Mouse (Mus musculus): ENCODE measurements at regions not wholly inside any gene's neighbourhood (a gene's known extent, or its start where the extent isn't known, plus 50 kb on each side); places are given as distances from the start of the nearest gene placed in this dataset.

DNA sequence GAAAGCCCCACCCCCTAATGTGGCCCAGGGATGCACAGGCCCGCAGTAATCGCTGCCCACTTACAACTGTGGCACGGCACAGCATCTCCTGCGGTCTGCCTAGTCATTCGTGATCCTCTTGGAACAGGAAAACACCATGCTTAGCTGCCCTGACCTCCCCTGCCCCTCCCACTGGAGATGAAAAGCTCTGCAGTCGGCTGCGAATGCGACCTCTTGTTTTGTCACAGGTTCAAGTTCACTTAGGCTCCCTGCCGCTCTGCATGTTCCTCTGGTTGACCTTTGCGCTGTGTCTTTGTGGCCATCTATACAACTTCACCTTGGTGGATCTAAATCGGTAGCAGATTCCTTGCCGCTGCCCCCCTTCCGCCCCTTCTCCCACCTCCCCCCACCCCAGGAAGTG lies 210.8 kb downstream of the Prdm2 start:
- Histone ChIP-seq H3K4me1 (replicated peaks) (peaks cover 10% of the 10 kb centered on the region), H3K36me3 (no peaks in the 10 kb centered on the region), H3K9me3 (no peaks in the 10 kb centered on the region), H3K4me3 (no peak overlapping the region), H3K27me3 (ENCODE audit: insufficient read depth, poor library complexity, severe bottlenecking) (peaks cover 4% of the 10 kb centered on the region; the same call in 1 of the 2 replicates), H3K27ac (no peak overlapping the region)
- 38% methylated on average over 13 of the region's 13 CpGs for WGBS
- no peak for DNase-seq (ENCODE audit: low spot score)

DNA sequence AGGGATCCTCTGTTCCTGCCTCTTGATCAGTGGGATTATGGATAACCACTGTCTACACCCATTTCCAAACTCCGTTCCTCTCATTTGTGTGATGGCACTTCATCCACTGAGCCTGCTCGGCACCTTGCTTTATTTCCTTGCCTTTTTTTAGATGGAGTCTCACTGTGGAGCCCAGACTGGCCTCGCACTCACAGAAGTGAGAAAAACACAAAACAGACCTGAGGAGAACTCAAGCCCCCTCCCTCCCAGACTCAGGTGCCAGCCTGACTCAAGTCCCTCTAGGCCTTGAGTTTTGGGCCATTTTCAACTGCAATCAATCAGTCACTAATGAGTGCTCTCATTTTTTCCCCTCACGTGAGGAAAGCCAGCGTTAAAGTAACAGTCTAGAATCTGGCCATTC lies 211.3 kb downstream of the Prdm2 start:
- Histone ChIP-seq H3K9me3 (no peaks in the 10 kb centered on the region), H3K4me1 (replicated peaks) (peaks cover 10% of the 10 kb centered on the region), H3K36me3 (no peaks in the 10 kb centered on the region), H3K4me3 (no peak overlapping the region), H3K27ac (no peak overlapping the region), H3K27me3 (ENCODE audit: insufficient read depth, poor library complexity, severe bottlenecking) (peaks cover 4% of the 10 kb centered on the region; the same call in 1 of the 2 replicates)
- no peak for DNase-seq (ENCODE audit: low spot score)
- WGBS: 69% methylated on average over 5 of the region's 5 CpGs

DNA sequence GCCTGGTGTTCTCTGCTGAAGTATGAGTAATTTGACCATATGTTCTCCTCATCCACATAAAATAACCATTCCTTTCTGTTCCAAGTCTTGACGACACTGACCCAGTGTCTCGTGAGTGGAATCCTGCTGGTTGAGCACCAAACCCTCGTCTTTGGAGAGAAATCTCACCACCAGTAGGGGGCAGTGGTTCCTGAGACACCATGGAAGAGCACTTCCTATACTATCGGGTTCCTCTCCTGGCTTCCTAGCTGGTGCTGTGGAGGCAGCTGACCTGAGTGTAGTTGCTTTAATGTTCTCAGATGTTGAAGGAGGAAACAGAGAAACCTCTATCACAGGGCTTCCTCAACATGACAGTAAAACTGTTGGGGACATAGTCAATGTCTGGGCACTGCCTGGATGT lies 216.4 kb downstream of the Prdm2 start:
- no peaks in the 10 kb centered on the region for H3K9me3 ChIP-seq
- H3K36me3 ChIP-seq: no peaks in the 10 kb centered on the region
- WGBS: 68% methylated on average over 4 of the region's 4 CpGs
- H3K27me3 ChIP-seq (ENCODE audit: insufficient read depth, poor library complexity, severe bottlenecking): no peaks in the 10 kb centered on the region
- no peak overlapping the region for H3K27ac ChIP-seq
- no peak for DNase-seq (ENCODE audit: low spot score)
- H3K4me3 ChIP-seq: no peak overlapping the region
- H3K4me1 ChIP-seq (replicated peaks): 0 out of 2 replicates have a peak, but pooled peaks cover 1% of the 10 kb centered on the region

DNA sequence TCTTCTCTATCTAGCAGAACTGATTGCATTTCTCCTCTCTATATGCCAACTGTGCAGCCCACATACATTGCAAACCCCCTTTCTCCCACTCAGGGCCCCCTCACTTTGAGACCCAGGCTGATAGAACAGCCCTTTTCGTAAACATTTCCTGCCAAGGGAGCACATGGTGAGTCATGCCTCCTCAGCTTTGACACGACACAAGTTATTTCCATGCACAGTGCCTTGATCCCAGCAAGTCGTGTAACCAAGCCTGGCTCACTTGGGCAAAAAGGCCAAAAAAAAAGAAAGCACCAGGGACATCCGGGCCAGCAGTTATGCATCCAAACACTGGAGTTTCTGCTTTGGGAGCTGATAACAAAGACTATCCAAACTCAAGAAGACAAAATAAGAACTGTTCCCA lies 221.4 kb downstream of the Prdm2 start:
- Histone ChIP-seq H3K4me1 (replicated peaks) (peaks cover 13% of the 10 kb centered on the region; the same call in 1 of the 2 replicates), H3K4me3 (no peak overlapping the region), H3K9me3 (no peaks in the 10 kb centered on the region), H3K27ac (no peak overlapping the region), H3K27me3 (ENCODE audit: insufficient read depth, poor library complexity, severe bottlenecking) (peaks cover 9% of the 10 kb centered on the region; the same call in 1 of the 2 replicates), H3K36me3 (no peaks in the 10 kb centered on the region)
- WGBS: 76% methylated on average over 4 of the region's 4 CpGs
- DNase-seq (ENCODE audit: low spot score): no peak

DNA sequence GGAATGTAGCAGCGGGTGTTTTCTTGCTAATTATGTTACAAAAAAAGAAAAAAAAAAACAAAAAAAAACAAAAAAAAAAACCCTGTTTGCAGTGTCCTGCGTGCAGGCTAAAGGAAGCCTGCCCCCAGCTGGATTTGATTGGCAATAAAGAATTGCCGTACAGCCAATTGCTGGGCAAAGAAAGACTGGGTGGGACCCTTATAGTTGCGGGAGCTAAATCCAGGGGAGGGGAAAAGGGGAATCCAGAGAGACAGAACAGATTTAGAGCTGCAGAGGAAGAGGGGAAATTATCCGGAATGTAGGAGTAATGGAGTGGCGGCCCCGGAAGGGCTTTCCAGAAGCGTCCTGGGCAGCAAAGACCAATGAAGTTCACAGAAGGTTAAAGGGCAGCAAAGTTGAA lies 223.6 kb downstream of the Prdm2 start:
- 4% methylated on average over 8 of the region's 8 CpGs for WGBS
- Histone ChIP-seq H3K9me3 (no peaks in the 10 kb centered on the region), H3K27me3 (ENCODE audit: insufficient read depth, poor library complexity, severe bottlenecking) (peaks cover 9% of the 10 kb centered on the region; the same call in 1 of the 2 replicates), H3K4me3 (no peak overlapping the region), H3K36me3 (no peaks in the 10 kb centered on the region), H3K27ac (0 out of 2 replicates have a peak overlapping the region, but pooled peaks have one; percentile 16), H3K4me1 (replicated peaks) (peaks cover 17% of the 10 kb centered on the region)
- DNase-seq (ENCODE audit: low spot score): no peak

DNA sequence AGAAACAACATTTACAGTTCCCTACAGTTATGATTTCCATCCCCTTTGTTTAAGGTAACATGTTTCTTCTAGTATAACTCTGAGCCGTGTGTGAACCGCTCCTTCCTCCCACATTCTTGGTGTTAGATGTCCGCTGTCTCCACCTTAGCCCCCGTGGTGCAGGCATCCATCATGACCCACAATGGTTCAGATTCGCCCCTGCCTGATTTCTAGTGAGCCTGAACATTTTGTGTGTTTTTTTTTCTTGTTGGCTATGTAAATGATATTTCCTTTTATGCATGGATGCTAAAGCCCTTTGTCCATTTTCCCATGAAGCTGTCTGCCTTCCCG lies 229.5 kb downstream of the Prdm2 start:
- H3K9me3 ChIP-seq: no peaks in the 10 kb centered on the region
- 0 out of 2 replicates have a peak, but pooled peaks cover 4% of the 10 kb centered on the region for H3K27me3 ChIP-seq (ENCODE audit: insufficient read depth, poor library complexity, severe bottlenecking)
- peaks cover 41% of the 10 kb centered on the region for H3K4me1 ChIP-seq (replicated peaks)
- H3K36me3 ChIP-seq: no peaks in the 10 kb centered on the region
- H3K27ac ChIP-seq: peak overlapping the region; percentile 77
- H3K4me3 ChIP-seq: no peak overlapping the region
- no peak for DNase-seq (ENCODE audit: low spot score)
- WGBS: 32% methylated on average over 6 of the region's 6 CpGs

DNA sequence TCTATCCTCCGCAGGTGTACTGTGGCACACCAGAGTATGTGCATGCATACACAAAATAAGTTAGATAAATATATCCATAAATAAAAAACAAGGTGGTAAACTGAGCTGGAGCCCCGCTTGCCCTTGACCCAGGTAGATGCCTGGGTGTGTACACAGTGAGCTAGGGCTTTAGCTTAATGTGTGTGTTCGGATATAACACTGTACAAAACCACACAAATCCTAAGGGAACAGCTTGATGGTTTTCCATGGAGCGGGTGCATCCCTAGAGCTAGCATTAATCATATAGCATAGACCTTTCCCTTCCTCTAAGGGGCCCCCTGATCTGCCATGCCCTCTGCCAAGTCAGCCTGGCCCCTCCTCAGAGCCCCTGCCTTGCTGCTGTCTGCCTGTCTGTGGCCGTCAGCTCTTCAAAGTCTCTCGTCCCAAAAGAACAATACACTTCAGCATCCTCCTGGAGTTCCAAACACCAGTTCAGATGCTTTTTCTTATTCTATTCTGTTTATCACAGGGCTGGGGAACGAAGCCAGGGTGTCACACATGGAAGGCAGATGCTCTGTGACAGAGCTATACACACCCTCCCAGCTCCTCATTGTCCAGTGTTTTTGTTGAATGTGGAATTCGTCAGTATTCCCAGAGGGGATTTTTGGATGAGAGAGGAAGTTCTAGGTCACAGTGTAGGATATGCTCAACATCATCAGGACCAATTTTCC lies 230.1 kb downstream of the Prdm2 start:
- DNase-seq (ENCODE audit: low spot score): no peak
- WGBS: 43% methylated on average over 8 of the region's 8 CpGs
- H3K27ac ChIP-seq: peak overlapping the region; percentile 77
- H3K4me3 ChIP-seq: no peak overlapping the region
- peaks cover 36% of the 10 kb centered on the region for H3K4me1 ChIP-seq (replicated peaks)
- no peaks in the 10 kb centered on the region for H3K27me3 ChIP-seq (ENCODE audit: insufficient read depth, poor library complexity, severe bottlenecking)
- H3K9me3 ChIP-seq: no peaks in the 10 kb centered on the region
- H3K36me3 ChIP-seq: no peaks in the 10 kb centered on the region

DNA sequence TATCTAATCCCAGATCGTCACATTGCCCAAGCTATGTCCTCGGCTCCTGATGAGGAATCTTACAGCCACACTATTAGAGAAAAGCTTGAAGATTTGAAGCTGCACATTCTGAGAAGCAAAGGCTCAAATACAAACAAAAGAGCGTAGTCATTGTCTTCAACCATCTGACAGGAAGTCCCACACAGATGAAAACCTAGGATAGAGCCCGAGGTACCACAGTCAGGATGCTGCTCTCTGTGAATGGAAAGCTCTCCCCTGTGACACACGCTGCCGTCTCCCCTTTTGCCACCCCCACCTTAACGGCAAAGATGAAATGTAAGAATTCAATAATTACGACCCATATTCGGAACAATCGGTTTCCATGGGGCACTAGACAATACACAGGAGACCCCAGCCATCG lies 237.2 kb downstream of the Prdm2 start:
- H3K27ac ChIP-seq: no peak overlapping the region; the same call in 1 of the 2 replicates
- no peaks in the 10 kb centered on the region for H3K36me3 ChIP-seq
- H3K4me1 ChIP-seq (replicated peaks): peaks cover 14% of the 10 kb centered on the region; the same call in 1 of the 2 replicates
- DNase-seq (ENCODE audit: low spot score): no peak
- 76% methylated on average over 11 of the region's 11 CpGs for WGBS
- no peaks in the 10 kb centered on the region for H3K9me3 ChIP-seq
- H3K27me3 ChIP-seq (ENCODE audit: insufficient read depth, poor library complexity, severe bottlenecking): no peaks in the 10 kb centered on the region
- no peak overlapping the region for H3K4me3 ChIP-seq

DNA sequence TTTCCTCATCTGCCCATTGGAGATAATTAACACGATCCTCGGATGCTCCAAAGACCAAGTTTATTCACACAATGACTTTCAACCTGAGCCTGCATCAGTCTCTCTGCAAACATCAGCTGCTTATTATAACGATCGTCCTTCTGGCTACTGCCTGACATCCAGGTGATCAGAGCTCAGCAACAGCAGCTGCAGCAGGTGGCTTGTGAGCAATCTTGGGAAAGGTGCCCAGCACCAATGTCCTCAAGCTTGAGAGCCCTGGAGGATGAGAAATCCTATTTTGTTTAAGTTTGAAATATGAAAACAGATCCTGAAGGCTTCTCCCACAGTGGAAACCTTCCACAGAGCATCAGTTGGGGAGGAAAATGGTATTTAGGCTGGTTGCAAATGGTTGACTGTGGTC lies 242.8 kb downstream of the Prdm2 start:
- H3K27ac ChIP-seq: no peak overlapping the region
- DNase-seq (ENCODE audit: low spot score): no peak
- 88% methylated on average over 4 of the region's 4 CpGs for WGBS
- H3K4me1 ChIP-seq (replicated peaks): peaks cover 12% of the 10 kb centered on the region; the same call in 1 of the 2 replicates
- H3K27me3 ChIP-seq (ENCODE audit: insufficient read depth, poor library complexity, severe bottlenecking): no peaks in the 10 kb centered on the region
- no peak overlapping the region for H3K4me3 ChIP-seq
- H3K36me3 ChIP-seq: no peaks in the 10 kb centered on the region
- no peaks in the 10 kb centered on the region for H3K9me3 ChIP-seq

DNA sequence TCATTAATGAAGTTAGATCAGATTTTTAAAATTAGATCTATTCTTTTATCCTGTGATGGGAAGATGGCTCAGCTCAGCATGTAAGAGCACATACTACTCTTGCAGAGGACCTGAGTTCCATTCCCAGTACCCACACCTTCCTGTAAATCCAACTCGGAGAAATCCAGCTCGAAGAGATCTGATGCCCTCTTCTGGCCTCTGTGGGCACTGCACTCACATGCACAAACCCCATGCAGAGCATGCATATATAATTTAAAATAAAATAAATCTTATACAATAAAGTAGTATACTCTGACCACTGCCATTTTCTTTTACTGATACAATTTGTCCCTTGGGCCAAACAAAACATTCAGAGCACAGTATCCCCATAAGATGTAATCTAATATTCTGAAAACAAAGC lies 245.2 kb downstream of the Prdm2 start:
- no peak overlapping the region for H3K27ac ChIP-seq
- H3K4me3 ChIP-seq: no peak overlapping the region
- WGBS: 86% methylated on average over 2 of the region's 2 CpGs

DNA sequence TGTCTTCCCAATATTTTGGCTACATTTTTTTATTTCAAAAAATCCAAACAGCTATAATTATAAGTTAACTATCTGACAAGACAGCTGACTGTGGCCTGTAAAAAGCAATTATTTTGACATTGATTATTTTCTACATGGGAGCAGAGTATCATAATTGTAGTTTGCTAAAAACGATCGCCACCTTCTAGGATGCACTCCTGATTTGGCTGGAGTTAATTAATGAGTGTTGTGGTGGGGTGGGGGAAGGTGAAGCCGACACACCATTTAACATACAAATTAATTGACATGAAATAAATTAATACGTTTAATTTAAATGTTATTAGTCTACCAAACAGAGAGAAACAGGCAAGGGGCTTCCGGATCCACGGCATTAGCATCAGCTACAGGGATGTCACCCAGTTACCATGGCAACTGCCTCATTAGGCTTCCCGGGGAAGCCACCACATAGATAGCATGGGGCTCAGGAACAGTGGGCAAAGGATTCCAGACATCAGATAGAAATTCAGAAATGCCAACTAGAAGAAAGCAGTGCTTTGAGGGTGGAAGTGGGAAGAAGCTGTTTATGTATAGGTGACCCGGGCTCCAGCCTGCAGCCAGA lies 255.9 kb downstream of the Prdm2 start:
- DNase-seq (ENCODE audit: low spot score): no peak
- 0 out of 2 replicates have a peak, but pooled peaks cover 4% of the 10 kb centered on the region for H3K9me3 ChIP-seq
- H3K27me3 ChIP-seq (ENCODE audit: insufficient read depth, poor library complexity, severe bottlenecking): no peaks in the 10 kb centered on the region
- H3K27ac ChIP-seq: no peak overlapping the region
- H3K4me3 ChIP-seq: no peak overlapping the region
- 60% methylated on average over 8 of the region's 8 CpGs for WGBS
- H3K36me3 ChIP-seq: no peaks in the 10 kb centered on the region
- peaks cover 19% of the 10 kb centered on the region for H3K4me1 ChIP-seq (replicated peaks)

More for the DNA sequence above, 245.2 kb downstream of the Prdm2 start:
- H3K36me3 ChIP-seq: no peaks in the 10 kb centered on the region
- no peak for DNase-seq (ENCODE audit: low spot score)
- H3K27me3 ChIP-seq (ENCODE audit: insufficient read depth, poor library complexity, severe bottlenecking): no peaks in the 10 kb centered on the region
- H3K9me3 ChIP-seq: no peaks in the 10 kb centered on the region
- peaks cover 22% of the 10 kb centered on the region for H3K4me1 ChIP-seq (replicated peaks)

DNA sequence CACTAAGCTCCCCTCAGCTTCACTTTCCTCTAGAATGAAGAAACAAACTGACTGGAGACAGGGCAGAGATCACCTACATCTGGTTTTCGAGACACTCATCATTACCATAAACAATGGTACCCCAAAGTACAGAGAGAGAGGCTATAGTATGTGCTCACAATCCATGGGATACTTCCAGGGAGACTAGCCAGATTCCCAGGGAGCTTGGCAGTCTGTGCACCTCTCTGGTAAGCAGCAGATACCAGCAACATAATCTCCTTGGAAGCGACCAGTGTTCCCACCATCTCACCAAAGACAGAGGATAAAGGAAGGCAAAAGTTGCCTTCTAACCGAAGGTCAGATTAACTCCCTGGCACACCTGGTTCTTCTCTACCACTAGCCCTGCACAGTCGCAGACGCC lies 256.4 kb downstream of the Prdm2 start:
- H3K27ac ChIP-seq: no peak overlapping the region
- no peaks in the 10 kb centered on the region for H3K36me3 ChIP-seq
- H3K27me3 ChIP-seq (ENCODE audit: insufficient read depth, poor library complexity, severe bottlenecking): 0 out of 2 replicates have a peak, but pooled peaks cover 2% of the 10 kb centered on the region
- 0 out of 2 replicates have a peak, but pooled peaks cover 4% of the 10 kb centered on the region for H3K9me3 ChIP-seq
- 88% methylated on average over 5 of the region's 5 CpGs for WGBS
- H3K4me3 ChIP-seq: no peak overlapping the region
- peaks cover 17% of the 10 kb centered on the region for H3K4me1 ChIP-seq (replicated peaks)
- no peak for DNase-seq (ENCODE audit: low spot score)

DNA sequence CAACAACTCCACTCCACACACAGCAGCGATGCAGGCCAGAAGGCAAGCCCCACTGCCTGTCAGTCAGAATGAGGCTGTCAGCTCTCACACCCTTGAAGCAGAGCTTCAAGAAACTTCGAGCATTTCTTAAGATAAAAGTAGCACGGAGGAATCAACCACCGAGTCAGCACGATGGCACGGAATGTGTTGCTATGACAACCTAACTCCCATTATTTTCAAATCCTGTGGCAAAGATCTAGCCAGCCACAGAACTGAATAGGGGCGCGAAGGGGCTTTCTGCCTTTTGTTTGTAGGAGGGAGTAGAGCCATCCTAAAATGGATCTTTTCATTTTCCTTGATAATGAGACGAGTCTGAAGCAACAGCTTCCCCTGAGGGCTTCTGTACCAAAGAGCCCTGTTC lies 259.1 kb downstream of the Prdm2 start:
- Histone ChIP-seq H3K4me1 (replicated peaks) (peaks cover 19% of the 10 kb centered on the region), H3K36me3 (no peaks in the 10 kb centered on the region), H3K9me3 (no peaks in the 10 kb centered on the region), H3K4me3 (no peak overlapping the region), H3K27ac (no peak overlapping the region), H3K27me3 (ENCODE audit: insufficient read depth, poor library complexity, severe bottlenecking) (0 out of 2 replicates have a peak, but pooled peaks cover 5% of the 10 kb centered on the region)
- peak; percentile 34 for DNase-seq (ENCODE audit: low spot score)
- WGBS: 32% methylated on average over 9 of the region's 9 CpGs
